Mouse (Mus musculus) liver, embryonic 13.5 days (tissue): ENCODE data around the gene Cacna2d1. TPM values are rescaled to one million over a fixed set of nuclear protein-coding genes. Genes with fewer than 3 reads are reported as not detected.

Experiments
- ATAC-seq: fragments of 200-750 bp; cut with Nextera tagmentation; 2 replicates; pipeline ENCODE4 v1.8.0; 2017; ENCODE audit warnings: low read depth, mild to moderate bottlenecking, moderate number of reproducible peaks, moderate library complexity
- DNase-seq: peaks from one replicate; pipeline ENCODE4 v3.0.0; 2022
- H3K27ac ChIP-seq: fragments of 300-500 bp; sonication (generic); 2 replicates; pipeline ENCODE4 v1.5.1; 2015; ENCODE audit warnings: moderate library complexity, mild to moderate bottlenecking, inconsistent platforms
- H3K27me3 ChIP-seq: fragments of 300-500 bp; sonication (generic); 2 replicates; pipeline ENCODE4 v1.6.1; 2015; ENCODE audit warnings: mild to moderate bottlenecking, inconsistent platforms
- H3K36me3 ChIP-seq: fragments of 300-500 bp; sonication (generic); 2 replicates; pipeline ENCODE4 v1.6.1; 2015; ENCODE audit warnings: mild to moderate bottlenecking, inconsistent platforms
- H3K4me1 ChIP-seq: fragments of 300-500 bp; sonication (generic); replicated peaks from 2 replicates; pipeline ENCODE4 v1.6.1; 2015; ENCODE audit warnings: inconsistent platforms
- H3K4me2 ChIP-seq: fragments of 300-500 bp; sonication (generic); 2 replicates; pipeline ENCODE4 v1.6.1; 2015; ENCODE audit warnings: inconsistent platforms, mild to moderate bottlenecking, moderate library complexity
- H3K4me3 ChIP-seq: fragments of 300-500 bp; sonication (generic); replicated peaks from 2 replicates; pipeline ENCODE4 v1.5.1; 2015; ENCODE audit warnings: mild to moderate bottlenecking, inconsistent platforms
- H3K9ac ChIP-seq: fragments of 300-500 bp; sonication (generic); 2 replicates; pipeline ENCODE4 v1.6.1; 2015; ENCODE audit warnings: mild to moderate bottlenecking, inconsistent platforms
- H3K9me3 ChIP-seq: fragments of 300-500 bp; sonication (generic); replicated peaks from 2 replicates; pipeline ENCODE4 v1.6.1; 2016; ENCODE audit warnings: inconsistent platforms
- WGBS: fragments of 180-500 bp; shearing (Covaris S2); methylation state at CpG from one replicate; pipeline ENCODE4 v1.1.7; 2015; ENCODE audit not compliant: insufficient replicate concordance; 5-methylcytosine and 5-hydroxymethylcytosine counted together
- polyA plus RNA-seq: library from polyadenylated mRNA; unstranded; fragments of >200 nt; fragmentation: Nextera tagmentation; extraction: Ambion mirVana; gene quantifications from 2 replicates; pipeline ENCODE4 v1.2.1, GENCODE M21; 2015

Gene Cacna2d1
- polyA plus RNA-seq, 1 experiment from 2014 or later = 0.73 TPM

GRCm38 (mm10) chr5:16299631-16300030 is 365.1 kb downstream of the Cacna2d1 start:
- Histone ChIP-seq H3K36me3 (no peaks in the 10 kb centered on the region), H3K4me3 (no peak overlapping the region), H3K9ac (no peak overlapping the region), H3K9me3 (no peaks in the 10 kb centered on the region), H3K27ac (no peak overlapping the region), H3K4me1 (no peaks in the 10 kb centered on the region), H3K27me3 (no peaks in the 10 kb centered on the region), H3K4me2 (no peak overlapping the region)
- DNase-seq = no peak
- 70% methylated on average over 6 of the region's 6 CpGs for WGBS
- ATAC-seq = no peak

- 32% methylated on average over 7 of the region's 7 CpGs for WGBS
- Histone ChIP-seq H3K36me3 (no peaks in the 10 kb centered on the region), H3K9me3 (no peaks in the 10 kb centered on the region), H3K4me3 (no peak overlapping the region), H3K9ac (no peak overlapping the region), H3K27ac (no peak overlapping the region), H3K4me1 (no peaks in the 10 kb centered on the region), H3K27me3 (no peaks in the 10 kb centered on the region), H3K4me2 (no peak overlapping the region)
- ATAC-seq (no peak), DNase-seq (no peak)
Observed at GRCm38 (mm10) chr5:16309168-16310006, 374.9 kb downstream of the Cacna2d1 start.

GRCm38 (mm10) chr5:16314242-16314641 is 379.8 kb downstream of the Cacna2d1 start:
- Histone ChIP-seq H3K27ac (no peak overlapping the region), H3K9ac (no peak overlapping the region), H3K36me3 (no peaks in the 10 kb centered on the region), H3K4me3 (no peak overlapping the region), H3K27me3 (no peaks in the 10 kb centered on the region), H3K4me2 (no peak overlapping the region), H3K4me1 (peaks cover 11% of the 10 kb centered on the region; the same call in 1 of the 2 replicates), H3K9me3 (no peaks in the 10 kb centered on the region)
- 69% methylated on average over 5 of the region's 5 CpGs for WGBS
- no peak for ATAC-seq
- DNase-seq = no peak

GRCm38 (mm10) chr5:16315983-16316390 is 381.5 kb downstream of the Cacna2d1 start:
- ATAC-seq (peak; percentile 57), DNase-seq (no peak)
- H3K36me3 ChIP-seq = no peaks in the 10 kb centered on the region
- no peaks in the 10 kb centered on the region for H3K9me3 ChIP-seq
- no peak overlapping the region for H3K4me3 ChIP-seq
- H3K9ac ChIP-seq = no peak overlapping the region
- H3K4me2 ChIP-seq = no peak overlapping the region
- H3K4me1 ChIP-seq = peaks cover 11% of the 10 kb centered on the region; the same call in 1 of the 2 replicates
- no peaks in the 10 kb centered on the region for H3K27me3 ChIP-seq
- no peak overlapping the region for H3K27ac ChIP-seq

- Histone ChIP-seq H3K4me3 (no peak overlapping the region), H3K27ac (no peak overlapping the region), H3K4me2 (no peak overlapping the region), H3K9me3 (no peaks in the 10 kb centered on the region), H3K27me3 (no peaks in the 10 kb centered on the region), H3K36me3 (no peaks in the 10 kb centered on the region), H3K4me1 (peaks cover 11% of the 10 kb centered on the region; the same call in 1 of the 2 replicates), H3K9ac (no peak overlapping the region)
- DNase-seq (no peak), ATAC-seq (no peak)
- 41% methylated on average over 4 of the region's 4 CpGs for WGBS
Observed at GRCm38 (mm10) chr5:16317680-16318242, 383.3 kb downstream of the Cacna2d1 start.

- ATAC-seq = no peak
- Histone ChIP-seq H3K36me3 (no peaks in the 10 kb centered on the region), H3K4me2 (no peak overlapping the region), H3K27me3 (no peaks in the 10 kb centered on the region), H3K9me3 (no peaks in the 10 kb centered on the region), H3K4me3 (no peak overlapping the region), H3K4me1 (no peaks in the 10 kb centered on the region), H3K27ac (no peak overlapping the region), H3K9ac (no peak overlapping the region)
- 76% methylated on average over 3 of the region's 3 CpGs for WGBS
- DNase-seq = no peak
Observed at GRCm38 (mm10) chr5:16326610-16327009, 392.1 kb downstream of the Cacna2d1 start.

- H3K4me2 ChIP-seq = no peak overlapping the region
- ATAC-seq = no peak
- DNase-seq = no peak
Observed at GRCm38 (mm10) chr5:16345393-16345792, 410.9 kb downstream of the Cacna2d1 start.

GRCm38 (mm10) chr5:16355816-16356215 is 421.3 kb downstream of the Cacna2d1 start:
- no peak overlapping the region for H3K27ac ChIP-seq
- no peaks in the 10 kb centered on the region for H3K4me1 ChIP-seq
- H3K9ac ChIP-seq = no peak overlapping the region
- no peaks in the 10 kb centered on the region for H3K36me3 ChIP-seq
- 58% methylated on average over 3 of the region's 3 CpGs for WGBS
- no peaks in the 10 kb centered on the region for H3K9me3 ChIP-seq
- H3K27me3 ChIP-seq = no peaks in the 10 kb centered on the region
- ATAC-seq (no peak), DNase-seq (no peak)
- H3K4me3 ChIP-seq = no peak overlapping the region
- H3K4me2 ChIP-seq = no peak overlapping the region

More at GRCm38 (mm10) chr5:16345393-16345792, 410.9 kb downstream of the Cacna2d1 start:
- Histone ChIP-seq H3K4me1 (no peaks in the 10 kb centered on the region), H3K9ac (no peak overlapping the region), H3K9me3 (no peaks in the 10 kb centered on the region), H3K4me3 (no peak overlapping the region), H3K27ac (no peak overlapping the region), H3K36me3 (no peaks in the 10 kb centered on the region), H3K27me3 (no peaks in the 10 kb centered on the region)

- H3K9ac ChIP-seq = no peak overlapping the region
- no peak overlapping the region for H3K4me2 ChIP-seq
- H3K4me3 ChIP-seq = no peak overlapping the region
- no peaks in the 10 kb centered on the region for H3K4me1 ChIP-seq
- no peaks in the 10 kb centered on the region for H3K27me3 ChIP-seq
- DNase-seq (no peak), ATAC-seq (no peak)
- WGBS = 55% methylated on average over 4 of the region's 4 CpGs
- H3K9me3 ChIP-seq = no peaks in the 10 kb centered on the region
- H3K27ac ChIP-seq = no peak overlapping the region
- no peaks in the 10 kb centered on the region for H3K36me3 ChIP-seq
Observed at GRCm38 (mm10) chr5:16357709-16358108, 423.2 kb downstream of the Cacna2d1 start.

GRCm38 (mm10) chr5:16362076-16362475 is 427.6 kb downstream of the Cacna2d1 start:
- Histone ChIP-seq H3K4me1 (no peaks in the 10 kb centered on the region), H3K36me3 (no peaks in the 10 kb centered on the region), H3K27ac (no peak overlapping the region), H3K27me3 (no peaks in the 10 kb centered on the region), H3K4me2 (no peak overlapping the region), H3K9me3 (no peaks in the 10 kb centered on the region), H3K4me3 (no peak overlapping the region), H3K9ac (no peak overlapping the region)
- WGBS = 62% methylated on average over 2 of the region's 2 CpGs
- DNase-seq = no peak
- no peak for ATAC-seq

- H3K9me3 ChIP-seq = no peaks in the 10 kb centered on the region
- H3K27ac ChIP-seq = no peak overlapping the region
- no peak overlapping the region for H3K9ac ChIP-seq
- no peaks in the 10 kb centered on the region for H3K4me1 ChIP-seq
- no peak overlapping the region for H3K4me3 ChIP-seq
- no peak for ATAC-seq
- no peaks in the 10 kb centered on the region for H3K27me3 ChIP-seq
- H3K36me3 ChIP-seq = no peaks in the 10 kb centered on the region
- DNase-seq = no peak
- 63% methylated on average over 2 of the region's 2 CpGs for WGBS
- H3K4me2 ChIP-seq = no peak overlapping the region
Observed at GRCm38 (mm10) chr5:16363171-16363570, 428.7 kb downstream of the Cacna2d1 start.

GRCm38 (mm10) chr5:16370706-16371105 is 436.2 kb downstream of the Cacna2d1 start:
- 81% methylated on average over 8 of the region's 8 CpGs for WGBS
- DNase-seq (no peak), ATAC-seq (no peak)
- H3K4me2 ChIP-seq = no peak overlapping the region
- H3K27ac ChIP-seq = no peak overlapping the region
- H3K4me1 ChIP-seq = no peaks in the 10 kb centered on the region
- no peaks in the 10 kb centered on the region for H3K27me3 ChIP-seq
- no peak overlapping the region for H3K4me3 ChIP-seq
- H3K36me3 ChIP-seq = no peaks in the 10 kb centered on the region
- no peaks in the 10 kb centered on the region for H3K9me3 ChIP-seq
- no peak overlapping the region for H3K9ac ChIP-seq
